Mouse (Mus musculus) heart, embryonic 11.5 days (tissue): Measurements from ENCODE around the gene Egfem1. TPM values are rescaled to one million over a fixed set of nuclear protein-coding genes. Genes with fewer than 3 reads are reported as not detected.
A peak's percentile ranks its signal among the peaks of the same experiment; 100 is the strongest.

ENCODE experiments used
- ATAC-seq: fragments of 200-750 bp; cut with Nextera tagmentation; replicated peaks from 2 replicates; pipeline ENCODE4 v1.8.0; 2017; ENCODE audit warnings: moderate library complexity; ENCODE audit not compliant: insufficient number of reproducible peaks, low FRiP score, low TSS enrichment
- H3K27ac ChIP-seq: fragments of 300-500 bp; sonication (generic); 2 replicates; pipeline ENCODE4 v1.5.1; 2014; ENCODE audit warnings: mild to moderate bottlenecking, low read depth, low read length
- H3K27me3 ChIP-seq: fragments of 300-500 bp; sonication (generic); 2 replicates; pipeline ENCODE4 v1.6.1; 2014; ENCODE audit warnings: mild to moderate bottlenecking, low read length, mixed read lengths; ENCODE audit not compliant: control insufficient read depth, insufficient read depth
- H3K36me3 ChIP-seq: fragments of 300-500 bp; sonication (generic); 2 replicates; pipeline ENCODE4 v1.6.1; 2014; ENCODE audit warnings: mild to moderate bottlenecking, low read length, moderate library complexity, mixed read lengths; ENCODE audit not compliant: control insufficient read depth, insufficient read depth
- H3K4me1 ChIP-seq: fragments of 300-500 bp; sonication (generic); 2 replicates; pipeline ENCODE4 v1.6.1; 2014; ENCODE audit warnings: low read length; ENCODE audit not compliant: control insufficient read depth, insufficient read depth
- H3K4me2 ChIP-seq: fragments of 300-500 bp; sonication (generic); 2 replicates; pipeline ENCODE4 v1.6.1; 2014; ENCODE audit warnings: mild to moderate bottlenecking, moderate library complexity
- H3K4me3 ChIP-seq: fragments of 300-500 bp; sonication (generic); 2 replicates; pipeline ENCODE4 v1.5.1; 2014; ENCODE audit warnings: low read depth, low read length
- H3K9ac ChIP-seq: fragments of 300-500 bp; sonication (generic); 2 replicates; pipeline ENCODE4 v1.6.1; 2014; ENCODE audit warnings: mild to moderate bottlenecking, low read depth, low read length, moderate library complexity
- H3K9me3 ChIP-seq: fragments of 300-500 bp; sonication (generic); replicated peaks from 2 replicates; pipeline ENCODE4 v1.6.1; 2016; ENCODE audit warnings: low read length; ENCODE audit not compliant: control insufficient read depth
- WGBS: fragments of 180-500 bp; shearing (Covaris S2); extraction: QIAGEN DNeasy Blood & Tissue Kit; methylation state at CpG from one replicate; pipeline ENCODE4 v1.1.7; 2014; ENCODE audit not compliant: insufficient replicate concordance; 5-methylcytosine and 5-hydroxymethylcytosine counted together
- microRNA counts: library from miRNA; unstranded; fragments of <30 nt; microRNA quantifications from one replicate; lab custom pipeline; 2015
- microRNA-seq: library from miRNA; unstranded; fragments of <30 nt; microRNA quantifications from one replicate; pipeline ENCODE4, GENCODE M21; 2016; ENCODE audit warnings: borderline number of aligned reads
- polyA plus RNA-seq: library from polyadenylated mRNA; unstranded; fragments of >200 nt; fragmentation: Nextera tagmentation; extraction: Ambion mirVana; gene quantifications from 2 replicates; pipeline ENCODE4 v1.2.1, GENCODE M21; 2014

The Egfem1 gene
- polyA plus RNA-seq, 1 experiment from 2014 or later: 0.11 TPM

DNA sequence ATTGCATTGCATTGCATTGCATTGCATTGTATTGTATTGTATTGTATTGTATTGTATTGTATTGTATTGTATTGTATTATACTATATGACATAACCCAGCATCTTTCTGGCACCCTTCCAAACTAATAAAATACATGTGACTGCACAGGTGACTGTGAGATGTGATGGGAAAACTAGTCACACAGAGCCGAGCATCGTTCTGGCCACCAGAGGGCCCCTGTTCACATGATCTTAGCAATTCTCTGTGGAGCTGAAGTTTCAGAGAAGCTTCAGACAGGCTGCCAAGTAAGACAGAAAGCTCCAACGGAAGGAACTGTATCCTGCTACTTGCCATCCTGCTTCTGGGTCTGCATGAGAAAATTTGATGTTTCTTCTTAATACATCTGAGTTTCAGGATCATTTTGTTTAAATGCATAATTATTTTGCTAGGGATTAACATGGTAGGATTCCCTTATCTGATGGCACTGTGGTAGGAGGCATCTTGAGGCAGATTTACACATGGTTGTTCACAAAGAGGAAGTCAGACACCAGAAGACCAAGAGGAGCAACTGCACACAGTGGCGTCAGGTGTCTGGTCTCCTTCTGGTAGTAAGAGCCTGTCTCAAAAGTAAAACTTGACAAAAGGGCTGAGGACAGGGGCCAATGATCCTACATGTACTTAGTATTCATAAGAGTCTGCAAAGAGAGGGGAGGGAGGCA is 648.4 kb downstream of the Egfem1 start:
- Histone ChIP-seq H3K4me2 (no peak overlapping the region), H3K4me3 (no peak overlapping the region), H3K4me1 (no peaks in the 10 kb centered on the region), H3K9me3 (no peaks in the 10 kb centered on the region), H3K27me3 (no peaks in the 10 kb centered on the region), H3K36me3 (no peaks in the 10 kb centered on the region), H3K9ac (no peak overlapping the region), H3K27ac (no peak overlapping the region)
- WGBS: 17% methylated on average over 4 of the region's 4 CpGs
- no peak for ATAC-seq

DNA sequence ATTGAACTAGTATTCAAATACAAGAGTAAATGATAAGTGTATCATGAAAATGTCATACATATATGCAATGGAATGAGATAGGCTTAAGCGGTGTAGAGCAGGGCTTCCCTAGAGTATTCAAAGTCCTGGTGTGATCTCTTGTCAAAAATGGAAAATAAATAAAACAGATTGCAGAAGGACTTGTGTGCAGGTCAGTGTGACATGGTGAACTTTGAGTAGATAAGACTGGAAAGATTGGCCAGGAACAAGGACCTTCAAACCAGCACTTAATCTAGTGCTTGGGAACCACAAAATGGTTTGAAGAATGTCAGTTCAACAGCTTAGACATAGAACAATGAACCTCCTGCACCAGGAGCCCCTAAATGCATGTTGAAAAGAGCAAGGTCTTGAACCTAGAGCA is 649.7 kb downstream of the Egfem1 start:
- ATAC-seq: no peak
- no peak overlapping the region for H3K4me2 ChIP-seq
- no peaks in the 10 kb centered on the region for H3K36me3 ChIP-seq
- no peaks in the 10 kb centered on the region for H3K9me3 ChIP-seq
- no peaks in the 10 kb centered on the region for H3K27me3 ChIP-seq
- no peak overlapping the region for H3K4me3 ChIP-seq
- no peak overlapping the region for H3K27ac ChIP-seq
- WGBS: 75% methylated on average over 1 of the region's 1 CpGs
- no peaks in the 10 kb centered on the region for H3K4me1 ChIP-seq
- H3K9ac ChIP-seq: no peak overlapping the region

DNA sequence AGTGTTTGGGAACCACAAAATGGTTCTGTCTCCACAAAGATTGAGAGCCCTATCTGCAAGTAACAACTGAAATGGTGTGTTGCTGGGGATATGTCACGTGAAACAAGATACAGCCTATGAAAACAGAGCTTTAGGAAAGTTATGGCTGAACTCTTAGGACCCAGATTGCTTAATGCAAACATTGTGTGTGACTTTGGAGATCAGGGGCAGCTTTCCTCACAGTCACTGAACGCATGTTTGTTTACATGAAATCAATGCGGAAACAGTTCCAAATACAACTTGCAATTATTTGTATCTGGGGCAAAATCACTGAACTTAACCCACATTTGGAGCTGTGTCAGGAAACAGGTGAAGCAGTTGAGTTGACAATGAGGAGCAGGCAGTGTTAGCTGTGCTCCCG is 650.8 kb downstream of the Egfem1 start:
- Histone ChIP-seq H3K4me2 (no peak overlapping the region), H3K27ac (no peak overlapping the region), H3K27me3 (no peaks in the 10 kb centered on the region), H3K36me3 (no peaks in the 10 kb centered on the region), H3K9me3 (no peaks in the 10 kb centered on the region), H3K9ac (no peak overlapping the region), H3K4me1 (no peaks in the 10 kb centered on the region), H3K4me3 (no peak overlapping the region)
- no peak for ATAC-seq
- 64% methylated on average over 4 of the region's 4 CpGs for WGBS

DNA sequence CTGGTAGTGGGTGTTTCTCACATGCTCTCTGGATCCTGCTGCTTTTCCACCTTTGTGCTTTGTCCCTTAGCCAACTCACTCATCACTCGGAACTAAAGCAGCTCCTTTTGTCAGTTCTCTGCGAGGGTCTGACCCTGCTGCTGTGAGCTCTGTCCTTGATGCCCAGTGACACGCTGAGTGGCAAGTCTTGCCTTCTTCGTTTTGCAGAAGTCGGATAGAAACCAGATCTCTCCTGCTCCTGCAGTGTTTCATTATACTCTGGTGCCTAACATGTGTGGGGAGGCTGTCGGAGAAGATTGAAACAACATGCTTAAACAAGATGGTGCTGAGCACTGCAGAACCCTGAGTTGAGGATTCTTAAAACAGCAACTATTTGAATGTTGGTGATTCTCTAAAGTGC is 652.4 kb downstream of the Egfem1 start:
- no peak overlapping the region for H3K4me2 ChIP-seq
- no peaks in the 10 kb centered on the region for H3K9me3 ChIP-seq
- ATAC-seq: no peak

DNA sequence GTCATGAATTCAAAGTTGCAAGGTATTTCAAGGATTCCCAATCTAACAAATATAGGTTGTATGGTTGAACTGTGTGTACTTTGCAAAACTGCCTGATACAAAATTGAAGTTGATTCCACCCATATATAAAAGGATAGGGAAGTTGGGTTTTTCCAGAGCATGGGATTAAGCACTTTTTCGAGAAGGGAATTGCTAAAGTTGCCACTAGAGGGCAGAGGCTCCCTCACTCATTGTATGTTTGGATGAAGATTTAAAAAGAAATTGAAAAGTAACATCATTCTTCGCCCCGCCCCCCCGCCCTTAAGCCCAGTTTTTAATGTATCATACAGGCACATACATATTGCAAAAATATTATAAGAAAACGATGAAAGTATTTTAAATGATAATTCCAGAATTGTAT is 657.5 kb downstream of the Egfem1 start:
- H3K27ac ChIP-seq: no peak overlapping the region
- H3K4me2 ChIP-seq: no peak overlapping the region
- WGBS: 25% methylated on average over 5 of the region's 5 CpGs
- no peak for ATAC-seq
- no peak overlapping the region for H3K4me3 ChIP-seq
- H3K36me3 ChIP-seq: no peaks in the 10 kb centered on the region
- no peaks in the 10 kb centered on the region for H3K27me3 ChIP-seq
- H3K4me1 ChIP-seq: no peaks in the 10 kb centered on the region
- no peaks in the 10 kb centered on the region for H3K9me3 ChIP-seq
- H3K9ac ChIP-seq: no peak overlapping the region

More for the DNA sequence above, 652.4 kb downstream of the Egfem1 start:
- H3K27ac ChIP-seq: no peak overlapping the region
- WGBS: 33% methylated on average over 6 of the region's 6 CpGs
- H3K27me3 ChIP-seq: no peaks in the 10 kb centered on the region
- H3K4me3 ChIP-seq: no peak overlapping the region
- H3K4me1 ChIP-seq: no peaks in the 10 kb centered on the region
- H3K9ac ChIP-seq: no peak overlapping the region
- no peaks in the 10 kb centered on the region for H3K36me3 ChIP-seq

MicroRNAs encoded within 50 kb of the gene (microRNA counts, 519-probe panel; counts per million panel counts)
- 32.2 counts per million for microRNA mmu-miR-551b (lab: Ali Mortazavi, UCI)

Small RNAs within 50 kb of the gene (microRNA-seq; reads per million reads assigned to microRNA genes)
- gene Mir21b: 0.41 reads per million
- gene Mir551b: 0.75 reads per million, percentile 6 among the genes with 10 or more reads in this experiment

Other genes with a start within 250 kb of the Egfem1 start
- not detected in 2 replicates for gene Gm1527, start 189.4 kb upstream of the Egfem1 start, polyA plus RNA-seq